Mouse (Mus musculus): Measurements from ENCODE around the gene Uba5.

Gene Uba5

GRCm38 (mm10) chr9:104062430-104063243 is at the start of gene Uba5:
Gene Uba5 (minus strand): TSS chr9:104063134.
- peak; percentile 67 for DNase-seq

- no peak for DNase-seq
Measured at GRCm38 (mm10) chr9:104109151-104109550, 46.2 kb upstream of the Uba5 start.

DNA sequence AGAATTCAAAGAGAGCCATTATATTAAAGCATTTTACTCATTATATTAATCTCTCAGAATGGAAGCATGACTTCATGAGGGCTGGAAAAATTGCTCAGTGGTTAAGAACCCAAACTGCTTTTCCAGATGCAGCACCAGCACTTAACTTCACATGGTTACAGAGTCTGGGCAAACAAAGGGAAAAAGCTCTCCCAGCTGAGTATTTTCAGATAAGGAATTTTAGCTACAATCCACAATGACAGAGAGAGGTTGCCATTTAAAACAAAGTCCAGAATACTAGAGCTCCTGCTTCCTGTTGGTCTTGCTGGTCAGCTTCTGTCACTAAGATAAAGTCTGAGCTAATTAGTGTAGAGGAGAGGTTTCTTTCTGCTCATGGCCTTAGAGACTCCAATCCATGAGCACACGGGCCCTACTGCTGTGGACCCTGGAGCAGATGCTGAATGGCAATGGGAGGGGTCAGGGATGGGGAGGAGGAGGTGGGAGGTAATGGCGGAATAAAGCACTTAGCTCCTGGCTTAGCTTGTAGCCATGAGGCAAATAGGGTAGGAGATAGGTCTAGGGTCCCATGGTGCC is 45.7 kb upstream of the Uba5 start:
- DNase-seq, result no peak

DNA sequence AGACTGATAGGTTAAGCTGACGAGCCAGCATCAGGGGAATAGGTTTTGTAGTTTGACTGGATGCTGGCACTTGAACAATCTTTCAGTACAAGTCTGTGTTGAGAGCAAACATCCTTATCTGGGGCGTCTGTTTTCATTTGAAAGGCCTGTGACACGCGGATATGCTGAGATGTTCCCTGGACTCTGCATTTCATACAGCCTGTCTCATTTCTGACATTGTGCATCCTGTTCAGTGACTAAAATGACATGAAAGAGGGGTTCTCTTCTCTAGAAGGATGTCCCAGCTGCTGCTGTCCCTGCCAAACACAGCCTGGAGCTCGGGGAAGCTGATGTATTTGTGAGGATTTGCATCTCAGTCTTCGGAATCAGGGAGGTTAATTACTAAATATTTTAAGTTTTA is 44.5 kb upstream of the Uba5 start:
- no peak for DNase-seq

DNA sequence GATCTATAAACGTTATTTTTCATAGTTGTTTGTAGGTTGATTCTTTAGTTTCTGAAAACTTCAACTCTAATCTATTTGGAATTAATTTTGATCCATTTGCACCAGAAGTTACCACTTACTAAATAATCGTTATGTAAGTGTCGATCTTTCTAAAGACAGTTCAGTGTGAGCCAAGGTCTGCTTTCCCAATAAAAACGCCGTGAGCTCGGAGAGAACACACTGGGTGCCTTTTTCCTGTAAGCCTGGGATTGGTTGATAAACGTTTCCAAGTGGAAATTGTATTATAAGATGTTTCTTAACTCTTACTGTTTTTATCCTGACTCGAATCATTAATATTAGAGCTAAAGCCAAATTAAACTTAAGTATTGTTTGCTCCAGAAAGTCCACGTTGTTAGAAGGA is 44.0 kb upstream of the Uba5 start:
- no peak for DNase-seq

- no peak for DNase-seq
Measured at GRCm38 (mm10) chr9:104104986-104105385, 42.1 kb upstream of the Uba5 start.

- DNase-seq, result no peak
Measured at GRCm38 (mm10) chr9:104102901-104103300, 40.0 kb upstream of the Uba5 start.

DNA sequence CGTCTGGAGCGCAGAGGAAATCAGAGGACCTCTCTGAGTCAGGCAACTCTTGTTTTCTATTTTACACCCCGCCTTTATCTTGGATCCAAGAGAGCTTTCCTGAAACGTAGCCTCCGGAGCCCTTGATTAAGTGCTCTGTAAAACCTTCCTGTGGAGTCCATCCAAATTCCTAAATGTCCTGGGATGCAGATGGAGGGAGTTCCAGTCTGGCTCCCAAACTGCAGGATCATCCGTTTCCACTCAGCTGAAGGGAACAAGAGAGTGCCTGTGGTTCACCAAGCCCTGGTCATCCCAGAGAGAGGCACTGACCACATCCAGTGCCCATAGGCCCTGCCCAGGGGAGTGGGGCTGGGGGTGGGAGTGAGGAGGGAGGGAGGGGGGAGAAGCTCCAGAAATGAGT is 39.4 kb upstream of the Uba5 start:
- DNase-seq, result no peak

DNA sequence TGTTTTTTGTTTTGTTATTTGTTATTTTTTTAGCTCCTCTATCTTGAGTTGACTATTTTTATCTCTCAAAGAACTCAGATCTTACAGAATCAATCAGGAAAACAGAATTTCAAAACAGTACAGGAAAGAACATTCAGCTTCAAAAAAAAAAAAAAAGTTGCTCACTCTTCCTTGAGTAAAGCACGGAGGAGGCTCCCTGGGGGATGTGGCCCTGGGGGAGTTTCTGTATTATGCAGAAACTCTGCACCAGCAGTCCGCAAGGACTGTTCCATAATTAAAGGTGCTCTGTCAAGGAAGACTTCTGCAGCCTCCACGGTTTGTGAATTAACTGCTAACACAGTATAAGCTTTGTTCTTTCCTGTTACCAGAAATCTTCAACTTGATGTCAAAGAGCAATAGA is 38.5 kb upstream of the Uba5 start:
- DNase-seq, result no peak

GRCm38 (mm10) chr9:104100822-104101221 is 37.9 kb upstream of the Uba5 start:
- DNase-seq, result no peak

- no peak for DNase-seq
Measured at GRCm38 (mm10) chr9:104099060-104099459, 36.1 kb upstream of the Uba5 start.

GRCm38 (mm10) chr9:104098256-104098655 is 35.3 kb upstream of the Uba5 start:
- DNase-seq, result no peak

DNA sequence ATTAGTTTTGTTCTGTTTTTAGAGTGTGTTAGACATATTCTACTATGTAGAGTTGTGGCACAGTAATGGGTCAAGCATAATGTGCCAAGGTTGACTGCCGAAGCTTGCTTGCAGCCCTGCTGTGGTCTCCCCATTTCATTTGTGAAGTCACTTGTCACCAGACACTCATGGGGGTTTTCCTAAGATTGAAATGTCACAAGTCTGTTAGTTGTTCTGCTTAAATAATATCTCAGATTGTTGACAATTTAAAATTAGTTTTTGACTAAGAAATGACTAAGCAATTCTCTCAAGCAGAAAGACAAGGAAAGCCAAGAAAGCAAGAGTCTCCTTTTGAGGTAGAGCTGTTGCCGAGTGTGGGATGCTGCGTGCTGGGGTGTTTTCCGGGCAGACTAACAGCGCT is 30.0 kb upstream of the Uba5 start:
- DNase-seq, result no peak

DNA sequence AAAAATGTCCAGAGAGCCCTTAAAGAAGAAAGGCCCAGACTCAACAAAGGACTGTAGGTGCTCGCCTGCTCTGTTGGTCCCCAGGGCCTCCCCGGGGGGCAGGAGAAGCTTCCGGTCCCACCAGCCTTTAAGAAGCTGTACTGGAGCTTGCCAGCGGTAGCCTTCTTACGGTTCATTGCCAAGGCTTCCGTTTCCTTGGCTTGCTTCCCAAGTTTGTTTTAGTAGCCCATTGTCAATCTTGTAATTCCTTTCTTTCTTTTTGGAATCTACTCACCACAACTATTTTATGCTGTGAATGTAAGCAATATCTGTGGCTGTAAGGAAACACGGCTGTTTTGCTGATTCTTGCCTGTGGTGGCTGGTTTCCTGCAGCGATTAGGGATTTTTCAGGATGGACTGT is 25.6 kb upstream of the Uba5 start:
- no peak for DNase-seq

DNA sequence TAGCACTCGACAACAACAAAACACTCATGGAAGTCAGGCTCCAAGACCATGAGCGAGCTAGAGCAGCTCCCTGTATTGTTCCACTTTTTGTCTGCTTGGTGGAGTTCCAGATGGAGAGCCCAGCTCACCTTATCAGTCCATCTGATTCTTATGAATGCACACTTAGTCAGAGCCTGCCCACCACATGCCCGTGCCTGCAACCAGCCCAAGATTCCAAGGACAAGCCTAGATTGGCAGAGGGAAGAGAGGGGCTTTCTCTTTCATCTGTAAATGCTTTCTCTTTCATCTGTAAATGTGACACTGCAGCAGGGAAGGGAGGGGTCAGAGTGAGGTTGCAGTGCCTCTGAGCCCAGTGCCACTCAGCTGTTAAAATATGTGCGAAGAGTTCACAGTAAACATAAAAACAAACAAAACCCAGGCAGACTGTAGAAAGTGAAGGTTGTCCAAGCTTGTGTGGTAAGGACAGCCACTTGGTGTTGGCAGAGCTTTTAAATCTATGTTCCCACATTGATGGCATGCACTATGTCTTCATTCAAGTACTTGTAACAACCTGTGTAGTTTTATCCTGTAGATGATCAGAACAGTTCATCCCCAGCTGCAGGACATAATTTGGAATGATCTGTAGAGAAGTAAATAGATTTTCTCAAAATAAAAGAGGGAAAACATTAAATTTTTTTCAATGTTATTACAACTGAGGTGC is 22.9 kb upstream of the Uba5 start:
- no peak for DNase-seq

GRCm38 (mm10) chr9:104080038-104080437 is 17.1 kb upstream of the Uba5 start:
- DNase-seq, result no peak

DNA sequence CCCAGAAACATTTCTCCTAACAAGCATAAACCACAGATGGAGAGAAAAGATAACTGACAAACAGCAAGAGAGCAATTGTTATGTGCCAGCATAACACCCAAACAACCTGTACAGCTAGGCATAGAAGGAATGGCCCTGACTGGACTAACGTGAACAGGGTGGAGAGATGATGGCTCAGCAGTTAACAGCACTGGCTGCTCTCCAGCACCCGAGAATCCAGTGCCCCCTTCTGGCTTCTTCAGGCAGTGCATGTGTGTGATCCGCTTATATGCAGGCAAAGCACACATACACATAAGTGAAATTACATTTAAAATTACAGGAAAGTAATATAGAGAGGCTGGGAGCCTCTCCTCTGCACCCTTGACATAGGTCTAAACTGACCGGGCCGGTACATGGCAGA is 16.4 kb upstream of the Uba5 start:
- DNase-seq, result no peak

DNA sequence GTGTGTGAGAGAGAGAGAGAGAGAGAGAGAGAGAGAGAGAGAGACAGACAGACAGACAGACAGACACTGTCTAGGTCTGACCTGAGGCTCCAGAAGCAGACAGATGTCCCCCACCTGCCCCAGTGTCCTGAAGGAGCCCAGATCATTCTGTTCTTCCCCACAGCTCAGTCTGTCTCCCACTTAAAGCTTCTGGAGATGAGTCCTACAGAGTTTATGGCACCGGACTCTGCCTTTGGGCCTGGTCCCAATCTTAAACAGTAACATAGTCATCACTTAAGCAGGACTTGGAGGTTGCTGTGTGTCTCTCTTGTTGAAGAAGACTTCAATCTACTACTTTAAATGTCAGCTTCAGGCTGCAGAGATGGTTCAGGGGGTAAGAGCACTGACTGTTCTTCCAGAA is 15.8 kb upstream of the Uba5 start:
- no peak for DNase-seq

GRCm38 (mm10) chr9:104075808-104076207 is 12.9 kb upstream of the Uba5 start:
- no peak for DNase-seq

DNA sequence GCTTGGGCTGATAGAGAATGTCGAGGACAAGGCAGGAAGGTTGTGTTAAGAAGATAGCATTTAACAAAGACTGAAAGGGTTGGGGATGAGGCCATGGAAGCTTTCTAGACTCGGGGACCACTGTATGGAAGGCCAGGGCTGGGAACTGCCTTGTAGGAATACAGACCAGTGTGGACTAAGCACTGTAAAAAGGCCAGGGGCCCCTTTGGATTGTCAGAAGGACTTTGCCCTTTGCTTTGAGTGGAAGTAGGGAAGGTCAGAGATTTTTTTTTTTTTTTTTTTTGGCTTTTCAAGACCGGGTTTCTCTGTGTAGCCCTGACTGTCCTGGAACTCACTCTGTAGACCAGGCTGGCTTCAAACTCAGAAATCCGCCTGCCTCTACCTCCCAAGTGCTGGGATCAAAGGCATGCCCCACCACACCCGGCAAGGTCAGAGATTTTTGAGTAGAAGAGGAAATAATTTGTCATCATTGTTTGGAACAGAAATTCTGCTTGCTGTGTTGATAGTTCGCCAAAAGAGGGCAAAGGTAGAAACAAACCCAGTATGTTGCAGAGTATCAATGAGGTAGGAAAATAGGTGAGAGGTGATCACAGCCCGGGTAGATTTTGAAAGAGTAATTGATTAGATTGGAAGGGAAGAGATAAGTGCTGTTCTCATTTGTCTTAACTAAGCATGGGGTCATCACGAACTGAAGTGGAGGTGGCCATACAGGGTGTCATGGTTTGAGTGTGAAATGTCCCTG is 8.1 kb upstream of the Uba5 start:
- DNase-seq, result no peak

- DNase-seq, result no peak
Measured at GRCm38 (mm10) chr9:104070241-104070640, 7.3 kb upstream of the Uba5 start.

DNA sequence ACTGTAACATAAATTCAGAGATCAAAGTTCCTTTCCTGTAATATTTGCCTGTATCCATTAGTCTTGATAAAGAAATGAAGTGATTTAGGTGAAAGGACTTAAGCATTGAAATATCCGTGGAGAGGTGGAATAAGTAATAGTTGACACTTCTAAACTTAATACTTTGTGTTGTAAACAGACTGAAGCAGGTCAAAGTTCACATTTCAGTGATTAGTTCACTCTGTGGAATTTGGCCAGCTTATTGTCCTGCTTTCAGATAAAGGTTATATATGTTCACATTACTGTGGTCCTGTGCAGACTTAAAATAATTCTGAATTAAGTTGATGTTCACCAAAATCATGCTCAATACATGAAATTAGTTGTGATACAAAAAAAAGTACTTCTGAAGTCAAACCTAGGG is 1.6 kb upstream of the Uba5 start:
- DNase-seq, result no peak

- peak; percentile 79 for DNase-seq
Measured at GRCm38 (mm10) chr9:104063244-104063961, 469 bp upstream of the Uba5 start, which contains the start of gene Acad11. Gene Acad11 (plus strand): TSS chr9:104063377.

Measured in cerebellum, adult 11 months (tissue).